Mouse (Mus musculus): ENCODE data around the gene Olfr112.
"Not testable (repeated sequence)": the region's sequence is repeated elsewhere in the genome, so short reads cannot be mapped to it uniquely, and the experiment has no call there.

The Olfr112 gene

GRCm38 (mm10) chr17:37569351-37569750 lies at the start of gene Olfr112:
Olfr112 (minus strand) TSS chr17:37569451.
- no peak for DNase-seq

DNA sequence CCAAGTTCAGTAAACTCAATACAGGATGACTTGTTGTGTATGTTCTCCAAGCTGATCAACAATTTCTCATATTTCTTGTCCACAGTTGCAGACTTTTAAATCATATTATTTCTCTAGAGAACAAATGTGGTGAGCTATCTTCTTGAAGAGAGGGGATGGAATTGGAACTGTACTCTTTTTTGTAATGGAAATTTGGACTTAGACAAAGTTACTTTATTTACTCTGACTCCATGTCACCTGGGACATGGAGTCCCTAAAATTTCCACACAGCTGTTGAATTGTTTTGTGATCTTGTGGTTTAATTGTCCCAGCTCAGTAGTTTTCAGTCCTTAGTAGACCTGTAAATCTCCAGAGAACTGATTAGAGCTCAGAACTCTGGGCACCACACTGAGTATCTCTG lies 23.4 kb upstream of the Olfr112 start, which contains the start of gene Olfr114:
Olfr114 (minus strand) TSS at position 101 of the 400 bp plus-strand sequence.
- no peak for DNase-seq

DNA sequence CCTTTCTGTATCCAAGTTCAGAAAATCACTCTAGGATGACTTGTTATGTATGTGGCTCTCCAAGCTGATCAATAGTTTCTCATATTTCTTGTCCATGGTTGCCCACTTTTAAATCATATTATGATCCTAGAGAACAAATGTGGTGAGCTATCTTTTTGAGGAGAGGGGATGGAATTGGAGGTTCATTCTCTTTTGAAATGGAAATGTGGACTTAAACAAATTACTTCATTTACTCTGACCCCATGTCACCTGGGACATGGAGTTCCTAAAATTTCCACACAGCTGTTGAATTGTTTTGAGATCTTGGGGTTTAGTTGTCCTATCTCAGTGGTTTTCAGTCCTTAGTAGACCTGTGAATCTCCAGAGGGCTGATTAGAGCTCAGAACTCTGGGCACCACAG lies 8.3 kb upstream of the Olfr112 start, which contains the start of gene Olfr113:
Olfr113 (minus strand) TSS at position 101 of the 400 bp plus-strand sequence.
- DNase-seq: no peak

GRCm38 (mm10) chr17:37558913-37559615 lies 10.2 kb downstream of the Olfr112 start:
- DNase-seq: no peak

GRCm38 (mm10) chr17:37543800-37544435 lies 25.3 kb downstream of the Olfr112 start:
- DNase-seq: no peak

DNA sequence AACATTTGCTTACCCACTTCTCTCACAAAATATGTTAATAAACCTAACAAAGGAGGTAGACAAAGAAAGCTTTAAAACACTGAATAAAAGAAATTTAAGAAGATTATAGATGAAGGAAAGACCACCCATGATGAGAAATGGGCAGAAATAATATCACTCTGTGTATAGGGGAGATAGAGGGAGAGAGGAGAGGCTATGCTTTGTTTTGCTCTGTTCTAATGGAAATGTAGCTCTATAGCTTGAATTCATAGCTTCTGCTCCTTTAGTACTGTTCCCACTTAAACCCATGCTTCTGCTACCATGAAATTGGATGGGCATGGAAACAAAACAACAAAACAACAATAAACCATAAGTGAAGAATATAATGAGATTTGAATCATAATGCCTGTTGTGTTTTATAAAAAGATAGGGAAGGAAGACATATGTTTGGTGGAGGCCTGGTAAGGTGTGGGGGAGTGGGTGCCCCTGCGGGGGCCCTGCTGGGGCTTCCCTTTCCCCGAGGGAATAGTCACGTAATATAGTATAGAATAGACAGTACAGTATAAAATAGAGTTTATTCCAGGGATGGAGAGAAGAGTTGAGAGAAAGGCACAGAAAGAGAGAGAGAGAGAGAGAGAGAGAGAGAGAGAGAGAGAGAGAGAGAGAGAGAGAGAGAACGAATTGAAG lies 27.7 kb downstream of the Olfr112 start:
- DNase-seq: no peak

- not testable (repeated sequence) for DNase-seq
Observed at GRCm38 (mm10) chr17:37538416-37538815, 30.8 kb downstream of the Olfr112 start.

DNA sequence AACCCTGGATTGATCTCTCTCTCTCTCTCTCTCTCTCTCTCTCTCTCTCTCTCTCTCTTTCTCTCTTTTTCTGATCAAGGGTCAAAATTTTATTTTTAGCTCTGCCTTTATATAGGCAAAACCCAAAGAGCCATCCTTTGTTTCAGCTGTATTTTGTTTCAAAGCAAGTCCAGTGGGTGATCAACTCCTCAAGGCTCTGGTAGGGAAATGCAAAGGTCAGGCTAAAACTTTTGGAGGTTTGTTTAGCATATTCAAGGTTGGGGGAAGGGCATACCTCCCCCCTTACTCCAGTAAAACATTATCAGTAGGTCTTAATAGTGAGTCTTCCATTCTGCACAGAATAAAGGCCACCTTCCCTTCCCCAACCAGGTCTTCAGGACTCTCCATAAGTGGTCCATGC lies 34.1 kb downstream of the Olfr112 start:
- DNase-seq: no peak

- DNase-seq: not testable (repeated sequence)
Observed at GRCm38 (mm10) chr17:37525427-37525826, 43.8 kb downstream of the Olfr112 start.

- not testable (repeated sequence) for DNase-seq
Observed at GRCm38 (mm10) chr17:37524612-37525011, 44.6 kb downstream of the Olfr112 start.
